Mouse (Mus musculus): ENCODE results near the gene Dtd1. TPM values are rescaled to one million over a fixed set of nuclear protein-coding genes. Genes with fewer than 3 reads are reported as not detected.

Dtd1 gene
- total and polyA plus RNA-seq, 3 experiments, result 32.5 to 36.0 TPM; not detected in 1

GRCm38 (mm10) chr2:144716248-144716647 lies 116.6 kb downstream of the Dtd1 start:
- Histone ChIP-seq H3K27me3 (ENCODE audit: control insufficient read depth in 1 of 2, insufficient read depth in 2 of 2, low read length in 2 of 2) (no peaks in the 10 kb centered on the region), H3K79me2 (ENCODE audit: control insufficient read depth, insufficient read depth, low read length, poor library complexity) (no peaks in the 10 kb centered on the region), H3K4me3 (ENCODE audit: control insufficient read depth in 1 of 2, insufficient read depth in 1 of 2, low read depth in 2 of 2, low read length in 2 of 2) (no peak overlapping the region), H3K9me3 (replicated peaks; ENCODE audit: insufficient read depth, low read length) (no peaks in the 10 kb centered on the region), H3K9ac (ENCODE audit: control insufficient read depth, low read depth, low read length, poor library complexity, severe bottlenecking) (no peak overlapping the region), H3K4me1 (ENCODE audit: control insufficient read depth in 1 of 2, insufficient read depth in 2 of 2, low read length in 2 of 2) (no peaks in the 10 kb centered on the region), H3K36me3 (ENCODE audit: control insufficient read depth in 1 of 2, insufficient read depth in 2 of 2, low read length in 2 of 2) (no peaks in the 10 kb centered on the region), H3K27ac (ENCODE audit: control insufficient read depth, low read depth, low read length) (no peak overlapping the region)
- no peak for TF ChIP-seq TAL1 (IDR thresholded peaks at IDR 0.05; ENCODE audit: low read length)
- TF ChIP-seq ZKSCAN1 (IDR thresholded peaks at IDR 0.05; ENCODE audit: low read depth, low read length), result no peak
- no peak for TF ChIP-seq MEF2A (IDR thresholded peaks at IDR 0.05; ENCODE audit: extremely low read depth, insufficient replicate concordance, low read depth, low read length, poor library complexity, severe bottlenecking)
- TF ChIP-seq MXI1 (IDR thresholded peaks at IDR 0.05; ENCODE audit: low read depth, low read length), result no peak
- TF ChIP-seq NELFE (IDR thresholded peaks at IDR 0.05; ENCODE audit: low read depth, low read length), result no peak
- no peak for DNase-seq (ENCODE audit: low read depth, low spot score)

GRCm38 (mm10) chr2:144718273-144718672 lies 118.6 kb downstream of the Dtd1 start:
- no peak overlapping the region for H3K9ac ChIP-seq (ENCODE audit: control insufficient read depth, low read depth, low read length, poor library complexity, severe bottlenecking)
- TF ChIP-seq POLR2AphosphoS5 (IDR thresholded peaks at IDR 0.05; ENCODE audit: borderline replicate concordance, low read depth, low read length) (no peak), MAFK (IDR thresholded peaks at IDR 0.05; ENCODE audit: borderline replicate concordance, low read depth, low read length) (no peak), CHD2 (IDR thresholded peaks at IDR 0.05; ENCODE audit: low read length) (no peak), EP300 (IDR thresholded peaks at IDR 0.05; ENCODE audit: low read depth in 1 of 2, low read length in 2 of 2) (no peak), E2F4 (IDR thresholded peaks at IDR 0.05; ENCODE audit: borderline replicate concordance, low read depth, low read length) (no peak), BHLHE40 (IDR thresholded peaks at IDR 0.05; ENCODE audit: borderline replicate concordance, low read depth, low read length) (no peak), MAX (IDR thresholded peaks at IDR 0.05; ENCODE audit: low read length) (no peak), RAD21 (IDR thresholded peaks at IDR 0.05; ENCODE audit: low read depth, low read length) (no peak), TAL1 (IDR thresholded peaks at IDR 0.05; ENCODE audit: low read length) (no peak), TCF12 (IDR thresholded peaks at IDR 0.05; ENCODE audit: low read depth, low read length) (no peak), ZKSCAN1 (IDR thresholded peaks at IDR 0.05; ENCODE audit: low read depth, low read length) (no peak), ZMIZ1 (IDR thresholded peaks at IDR 0.05; ENCODE audit: low read depth, low read length) (no peak), ZNF384 (IDR thresholded peaks at IDR 0.05; ENCODE audit: low read depth, low read length) (no peak), RCOR1 (IDR thresholded peaks at IDR 0.05; ENCODE audit: low read depth, low read length) (no peak), ETS1 (IDR thresholded peaks at IDR 0.05; ENCODE audit: low read depth, low read length) (no peak), MXI1 (IDR thresholded peaks at IDR 0.05; ENCODE audit: low read depth, low read length) (no peak), HCFC1 (IDR thresholded peaks at IDR 0.05; ENCODE audit: low read depth, low read length) (no peak), SIN3A (IDR thresholded peaks at IDR 0.05; ENCODE audit: low read length) (no peak), JUND (IDR thresholded peaks at IDR 0.05; ENCODE audit: low read depth, low read length) (no peak)
- H3K9me3 ChIP-seq (replicated peaks; ENCODE audit: insufficient read depth, low read length), result no peaks in the 10 kb centered on the region
- H3K27ac ChIP-seq (ENCODE audit: control insufficient read depth, low read depth, low read length), result no peak overlapping the region
- H3K4me1 ChIP-seq (ENCODE audit: control insufficient read depth in 1 of 2, insufficient read depth in 2 of 2, low read length in 2 of 2), result no peaks in the 10 kb centered on the region
- no peaks in the 10 kb centered on the region for H3K36me3 ChIP-seq (ENCODE audit: control insufficient read depth in 1 of 2, insufficient read depth in 2 of 2, low read length in 2 of 2)
- DNase-seq (ENCODE audit: low read depth, low spot score), result no peak
- H3K79me2 ChIP-seq (ENCODE audit: control insufficient read depth, insufficient read depth, low read length, poor library complexity), result no peaks in the 10 kb centered on the region
- H3K27me3 ChIP-seq (ENCODE audit: control insufficient read depth in 1 of 2, insufficient read depth in 2 of 2, low read length in 2 of 2), result no peaks in the 10 kb centered on the region
- no peak overlapping the region for H3K4me3 ChIP-seq (ENCODE audit: control insufficient read depth in 1 of 2, insufficient read depth in 1 of 2, low read depth in 2 of 2, low read length in 2 of 2)

Data from MEL (cell line).